Comparison of ENCODE assay signal across 11 mouse cellular contexts in genomic region chr13:31793163-31793562, GRCm38 (mm10). TPM values are rescaled to one million over a fixed set of nuclear protein-coding genes. Genes with fewer than 3 reads are reported as not detected.
A peak's percentile ranks its signal among the peaks of the same experiment; 100 is the strongest.
DNase-seq lines count a peak whose midpoint lies in the region; ATAC-seq and TF ChIP-seq lines count a peak whose summit lies in the region.
"Had no signal": no experiment of that assay in that cellular context is flagged by ENCODE, and none has a peak within 500 bp of the region (broad histone marks: within the 10 kb centered on the region; RNA-seq: fewer than 3 reads in every experiment).

No protein-coding gene starts in this region.

- H3K27ac ChIP-seq in embryonic facial prominence, embryonic 11.5 days (replicated peaks; ENCODE audit: low read depth, low read length) = no peak overlapping the region
- H3K27ac ChIP-seq in embryonic facial prominence, embryonic 10.5 days (replicated peaks) = no peak overlapping the region
- H3K27ac ChIP-seq in hindbrain, embryonic 10.5 days = no peak overlapping the region
- no peak overlapping the region for H3K27ac ChIP-seq in hindbrain, embryonic 14.5 days
- H3K27ac ChIP-seq in lung, embryonic 14.5 days (ENCODE audit: low read depth) = no peak overlapping the region
- H3K27ac ChIP-seq in midbrain, embryonic 16.5 days (ENCODE audit: low read length) = no peak overlapping the region

- no peaks in the 10 kb centered on the region for H3K4me1 ChIP-seq in embryonic facial prominence, embryonic 11.5 days (ENCODE audit: control insufficient read depth, insufficient read depth, low read length)
- peaks cover 22% of the 10 kb centered on the region for H3K4me1 ChIP-seq in embryonic facial prominence, embryonic 10.5 days
- peaks cover 11% of the 10 kb centered on the region; the same call in 1 of the 2 replicates for H3K4me1 ChIP-seq in hindbrain, embryonic 10.5 days (replicated peaks)
- H3K4me1 ChIP-seq in hindbrain, embryonic 14.5 days (replicated peaks; ENCODE audit: control insufficient read depth, insufficient read depth, low read length) = no peaks in the 10 kb centered on the region
- no peaks in the 10 kb centered on the region for H3K4me1 ChIP-seq in lung, embryonic 14.5 days (ENCODE audit: insufficient read depth)
- H3K4me1 ChIP-seq in midbrain, embryonic 16.5 days (ENCODE audit: control insufficient read depth, insufficient read depth, low read length) = no peaks in the 10 kb centered on the region

- 24% methylated on average over 5 of the region's 5 CpGs for WGBS in embryonic facial prominence, embryonic 11.5 days
- WGBS in embryonic facial prominence, embryonic 10.5 days = 27% methylated on average over 5 of the region's 5 CpGs
- WGBS in hindbrain, embryonic 10.5 days = 36% methylated on average over 5 of the region's 5 CpGs
- 63% methylated on average over 5 of the region's 5 CpGs for WGBS in hindbrain, embryonic 14.5 days
- 16% methylated on average over 5 of the region's 5 CpGs for WGBS in lung, embryonic 14.5 days
- 53% methylated on average over 5 of the region's 5 CpGs for WGBS in midbrain, embryonic 16.5 days

- peak overlapping the region; percentile 19; the same call in 1 of the 2 replicates for H3K4me2 ChIP-seq in embryonic facial prominence, embryonic 11.5 days (ENCODE audit: low read depth, low read length)
- H3K4me2 ChIP-seq in hindbrain, embryonic 14.5 days (replicated peaks) = no peak overlapping the region; the same call in 1 of the 2 replicates
- H3K4me2 ChIP-seq in lung, embryonic 14.5 days = peak overlapping the region; percentile 48
- no peak overlapping the region; the same call in 1 of the 2 replicates for H3K4me2 ChIP-seq in midbrain, embryonic 16.5 days (ENCODE audit: low read length)

- peak; percentile 54; the same call in 1 of the 2 replicates for ATAC-seq in embryonic facial prominence, embryonic 11.5 days (replicated peaks; ENCODE audit: insufficient number of reproducible peaks, low FRiP score, low TSS enrichment, low read depth)
- ATAC-seq in hindbrain, embryonic 14.5 days (ENCODE audit: low FRiP score) = no peak
- ATAC-seq in lung, embryonic 14.5 days (ENCODE audit: insufficient read depth) = peak; percentile 28; the same call in 1 of the 2 replicates
- peak; percentile 41; the same call in 1 of the 2 replicates for ATAC-seq in midbrain, embryonic 16.5 days

- TF ChIP-seq CTCF in lung, embryonic 14.5 days (IDR thresholded peaks at IDR 0.05; ENCODE audit: low read depth) = no peak

- H3K36me3 ChIP-seq in embryonic facial prominence, embryonic 11.5 days (replicated peaks; ENCODE audit: control insufficient read depth, insufficient read depth, low read depth, low read length) = no peaks in the 10 kb centered on the region
- no peaks in the 10 kb centered on the region for H3K36me3 ChIP-seq in embryonic facial prominence, embryonic 10.5 days (replicated peaks)
- no peaks in the 10 kb centered on the region for H3K36me3 ChIP-seq in hindbrain, embryonic 10.5 days
- H3K36me3 ChIP-seq in hindbrain, embryonic 14.5 days (replicated peaks; ENCODE audit: control insufficient read depth, insufficient read depth) = no peaks in the 10 kb centered on the region
- no peaks in the 10 kb centered on the region for H3K36me3 ChIP-seq in lung, embryonic 14.5 days (ENCODE audit: insufficient read depth)
- no peaks in the 10 kb centered on the region for H3K36me3 ChIP-seq in midbrain, embryonic 16.5 days (ENCODE audit: control insufficient read depth, insufficient read depth, low read length)

- no peaks in the 10 kb centered on the region for H3K27me3 ChIP-seq in embryonic facial prominence, embryonic 11.5 days (ENCODE audit: control insufficient read depth, insufficient read depth, low read length)
- peaks cover 42% of the 10 kb centered on the region for H3K27me3 ChIP-seq in embryonic facial prominence, embryonic 10.5 days (replicated peaks; ENCODE audit: low read depth, poor library complexity, severe bottlenecking)
- H3K27me3 ChIP-seq in hindbrain, embryonic 10.5 days (ENCODE audit: insufficient read depth, poor library complexity, severe bottlenecking) = peaks cover 29% of the 10 kb centered on the region
- peaks cover 10% of the 10 kb centered on the region for H3K27me3 ChIP-seq in hindbrain, embryonic 14.5 days (ENCODE audit: control insufficient read depth, insufficient read depth, low read length)
- peaks cover 23% of the 10 kb centered on the region for H3K27me3 ChIP-seq in lung, embryonic 14.5 days (ENCODE audit: insufficient read depth, low read length)
- peaks cover 4% of the 10 kb centered on the region for H3K27me3 ChIP-seq in midbrain, embryonic 16.5 days (ENCODE audit: control insufficient read depth, insufficient read depth, low read depth, low read length)

- no peak for DNase-seq in embryonic facial prominence, embryonic 11.5 days (ENCODE audit: low spot score)
- DNase-seq in embryonic facial prominence, embryonic 10.5 days (ENCODE audit: low spot score) = no peak
- peak; percentile 11 for DNase-seq in hindbrain, embryonic 10.5 days (ENCODE audit: low spot score)
- no peak for DNase-seq in hindbrain, embryonic 14.5 days (ENCODE audit: low spot score)
- no peak for DNase-seq in lung, embryonic 14.5 days
- DNase-seq in lung, adult 18-20 months = no peak
- DNase-seq in frontal cortex, postnatal 36 days (ENCODE audit: low spot score in 2 of 2) = no peak
- DNase-seq: adrenal gland, adult 8-10 months; layer of hippocampus, postnatal 36 days had no signal

- no peak overlapping the region for H3K4me3 ChIP-seq in embryonic facial prominence, embryonic 11.5 days (ENCODE audit: low read depth, low read length)
- H3K4me3 ChIP-seq in embryonic facial prominence, embryonic 10.5 days = no peak overlapping the region
- H3K4me3 ChIP-seq in hindbrain, embryonic 10.5 days = no peak overlapping the region
- no peak overlapping the region for H3K4me3 ChIP-seq in hindbrain, embryonic 14.5 days (replicated peaks; ENCODE audit: low read length)
- H3K4me3 ChIP-seq in lung, embryonic 14.5 days (ENCODE audit: low read depth, low read length) = no peak overlapping the region
- no peak overlapping the region for H3K4me3 ChIP-seq in midbrain, embryonic 16.5 days (ENCODE audit: low read depth, low read length)
- H3K4me3 ChIP-seq: erythroblast, embryonic 14.5 days had no signal

- H3K9ac ChIP-seq in embryonic facial prominence, embryonic 11.5 days (replicated peaks; ENCODE audit: low read length) = no peak overlapping the region
- no peak overlapping the region for H3K9ac ChIP-seq in hindbrain, embryonic 14.5 days
- H3K9ac ChIP-seq in lung, embryonic 14.5 days = no peak overlapping the region
- no peak overlapping the region for H3K9ac ChIP-seq in midbrain, embryonic 16.5 days (ENCODE audit: low read depth, low read length)

- H3K9me3 ChIP-seq in embryonic facial prominence, embryonic 11.5 days (replicated peaks; ENCODE audit: control insufficient read depth, low read length) = no peaks in the 10 kb centered on the region
- no peaks in the 10 kb centered on the region for H3K9me3 ChIP-seq in embryonic facial prominence, embryonic 10.5 days
- H3K9me3 ChIP-seq in hindbrain, embryonic 10.5 days = no peaks in the 10 kb centered on the region
- H3K9me3 ChIP-seq in hindbrain, embryonic 14.5 days (ENCODE audit: control insufficient read depth, low read length) = no peaks in the 10 kb centered on the region
- H3K9me3 ChIP-seq in lung, embryonic 14.5 days (ENCODE audit: low read depth, low read length) = no peaks in the 10 kb centered on the region
- no peaks in the 10 kb centered on the region for H3K9me3 ChIP-seq in midbrain, embryonic 16.5 days (replicated peaks; ENCODE audit: control insufficient read depth, low read length, poor library complexity, severe bottlenecking)

RNA-seq across cellular contexts. Expression of gene Foxc1, which starts 13.3 kb away (rescaled TPM):
- 9.3 and 10.6 TPM in 2 replicates for polyA plus RNA-seq in embryonic facial prominence, embryonic 11.5 days (2014; fragmentation: Nextera tagmentation; extraction: Ambion mirVana)
- polyA plus RNA-seq in embryonic facial prominence, embryonic 10.5 days (2016; fragmentation: Nextera tagmentation; extraction: Ambion mirVana) = 3.3 and 4.1 TPM in 2 replicates
- polyA plus RNA-seq in hindbrain, embryonic 10.5 days (2016; fragmentation: Nextera tagmentation; extraction: Ambion mirVana) = 2.9 and 3.7 TPM in 2 replicates
- polyA plus RNA-seq in hindbrain, embryonic 14.5 days (2014; fragmentation: Nextera tagmentation; extraction: Ambion mirVana) = 2.3 and 2.9 TPM in 2 replicates
- polyA plus RNA-seq in lung, embryonic 14.5 days (2014; fragmentation: Nextera tagmentation; extraction: Ambion mirVana) = 0.63 and 0.74 TPM in 2 replicates
- 0.44 and 0.81 TPM in 2 replicates for polyA plus RNA-seq in midbrain, embryonic 16.5 days (2015; fragmentation: Nextera tagmentation; extraction: Ambion mirVana)
- polyA plus RNA-seq: erythroblast, embryonic 14.5 days had no signal

Comparison
In these comparisons a context has a peak if more than half of its experiments do, and no peak if none do; other contexts are left out.
1. H3K4me2 ChIP-seq: peak in embryonic facial prominence, embryonic 11.5 days (single experiment) and lung, embryonic 14.5 days (single experiment); none in hindbrain, embryonic 14.5 days (single experiment) and midbrain, embryonic 16.5 days (single experiment).